Mouse (Mus musculus) embryonic facial prominence, embryonic 13.5 days (tissue): Measurements from ENCODE around the gene Igfbp3. TPM values are rescaled to one million over a fixed set of nuclear protein-coding genes. Genes with fewer than 3 reads are reported as not detected.

ENCODE experiments used
- ATAC-seq: fragments of 200-750 bp; cut with Nextera tagmentation; 2 replicates; pipeline ENCODE4 v1.8.0; 2017; ENCODE audit warnings: low read depth; ENCODE audit not compliant: insufficient number of reproducible peaks, insufficient read depth, low FRiP score, low TSS enrichment
- H3K27ac ChIP-seq: fragments of 300-500 bp; sonication (generic); 2 replicates; pipeline ENCODE4 v1.5.1; 2015; ENCODE audit warnings: moderate library complexity, mild to moderate bottlenecking, inconsistent platforms
- H3K27me3 ChIP-seq: fragments of 300-500 bp; sonication (generic); 2 replicates; pipeline ENCODE4 v1.6.1; 2015; ENCODE audit warnings: mild to moderate bottlenecking, inconsistent platforms
- H3K36me3 ChIP-seq: fragments of 300-500 bp; sonication (generic); 2 replicates; pipeline ENCODE4 v1.6.1; 2015; ENCODE audit warnings: mild to moderate bottlenecking, inconsistent platforms
- H3K4me1 ChIP-seq: fragments of 300-500 bp; sonication (generic); 2 replicates; pipeline ENCODE4 v1.6.1; 2015; ENCODE audit warnings: inconsistent platforms
- H3K4me2 ChIP-seq: fragments of 300-500 bp; sonication (generic); 2 replicates; pipeline ENCODE4 v1.6.1; 2015; ENCODE audit warnings: moderate library complexity, mild to moderate bottlenecking, inconsistent platforms
- H3K4me3 ChIP-seq: fragments of 300-500 bp; sonication (generic); 2 replicates; pipeline ENCODE4 v1.5.1; 2015; ENCODE audit warnings: mild to moderate bottlenecking, inconsistent platforms
- H3K9ac ChIP-seq: fragments of 300-500 bp; sonication (generic); 2 replicates; pipeline ENCODE4 v1.6.1; 2015; ENCODE audit warnings: mild to moderate bottlenecking, inconsistent platforms
- H3K9me3 ChIP-seq: fragments of 300-500 bp; sonication (generic); 2 replicates; pipeline ENCODE4 v1.6.1; 2016; ENCODE audit warnings: inconsistent platforms
- WGBS: fragments of 180-500 bp; shearing (Covaris S2); methylation state at CpG from one replicate; pipeline ENCODE4 v1.1.7; 2015; ENCODE audit warnings: mixed read lengths; 5-methylcytosine and 5-hydroxymethylcytosine counted together
- polyA plus RNA-seq: library from polyadenylated mRNA; unstranded; fragments of >200 nt; fragmentation: Nextera tagmentation; extraction: Ambion mirVana; gene quantifications from 2 replicates; pipeline ENCODE4 v1.2.1, GENCODE M21; 2015

Gene Igfbp3
- polyA plus RNA-seq, 1 experiment from 2014 or later, result 113 TPM

DNA sequence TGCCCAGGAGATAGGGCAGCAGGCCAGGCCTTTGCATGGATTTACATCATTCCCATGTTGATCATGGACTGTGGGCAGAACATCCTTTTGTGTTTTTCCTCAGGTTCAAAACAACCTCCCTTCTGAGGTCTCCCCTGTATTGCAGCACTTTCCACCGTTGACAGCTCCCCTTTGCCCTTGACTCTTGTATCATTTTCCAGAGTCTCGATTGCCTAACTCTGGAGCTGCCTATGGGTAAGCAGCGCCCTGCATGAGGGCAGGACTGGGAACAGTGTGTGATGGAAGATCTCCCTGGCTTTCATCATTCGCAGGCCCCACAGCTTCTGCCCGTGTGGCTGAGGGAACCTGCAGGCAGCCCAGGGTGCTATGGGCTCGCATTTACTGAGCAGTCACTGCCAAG is 21.0 kb downstream of the Igfbp3 start:
- 62% methylated on average over 6 of the region's 6 CpGs for WGBS
- Histone ChIP-seq H3K36me3 (no peaks in the 10 kb centered on the region), H3K9ac (no peak overlapping the region), H3K9me3 (no peaks in the 10 kb centered on the region), H3K4me2 (no peak overlapping the region), H3K27ac (no peak overlapping the region), H3K4me3 (no peak overlapping the region), H3K27me3 (no peaks in the 10 kb centered on the region), H3K4me1 (0 out of 2 replicates have a peak, but pooled peaks cover 4% of the 10 kb centered on the region)
- no peak for ATAC-seq

DNA sequence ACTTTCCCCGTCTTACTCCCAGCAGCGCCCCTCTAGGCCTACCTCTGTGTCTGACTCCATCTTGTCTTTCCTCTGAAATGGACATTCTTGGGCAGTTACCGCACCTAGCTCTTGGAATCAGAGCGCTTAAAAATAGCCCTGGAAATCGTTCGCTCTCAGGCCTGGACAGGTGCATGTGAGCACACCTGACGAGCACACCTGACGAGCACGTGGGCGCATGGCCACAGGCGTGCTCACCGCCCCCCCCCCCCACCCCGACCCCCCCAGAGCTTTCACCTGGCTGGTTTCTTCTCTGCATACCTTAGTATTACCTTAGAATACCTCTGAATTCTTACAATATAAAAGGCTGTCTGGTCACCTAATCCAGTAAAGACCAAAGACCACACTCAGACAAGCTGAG is 25.3 kb downstream of the Igfbp3 start, which contains the start of gene Gm11985:
Gm11985 (minus strand) TSS at position 101 of the 400 bp plus-strand sequence.
- ATAC-seq, result no peak
- no peaks in the 10 kb centered on the region for H3K27me3 ChIP-seq
- no peak within 1 kb of the TSS for H3K4me3 ChIP-seq
- H3K27ac ChIP-seq, result no peak within 1 kb of the TSS
- H3K9ac ChIP-seq, result no peak within 1 kb of the TSS
- H3K9me3 ChIP-seq, result no peaks in the 10 kb centered on the region
- peaks cover 8% of the 10 kb centered on the region; the same call in 1 of the 2 replicates for H3K4me1 ChIP-seq
- no peaks in the 10 kb centered on the region for H3K36me3 ChIP-seq
- H3K4me2 ChIP-seq, result no peak within 1 kb of the TSS
- WGBS, result 79% methylated on average over 13 of the region's 13 CpGs

DNA sequence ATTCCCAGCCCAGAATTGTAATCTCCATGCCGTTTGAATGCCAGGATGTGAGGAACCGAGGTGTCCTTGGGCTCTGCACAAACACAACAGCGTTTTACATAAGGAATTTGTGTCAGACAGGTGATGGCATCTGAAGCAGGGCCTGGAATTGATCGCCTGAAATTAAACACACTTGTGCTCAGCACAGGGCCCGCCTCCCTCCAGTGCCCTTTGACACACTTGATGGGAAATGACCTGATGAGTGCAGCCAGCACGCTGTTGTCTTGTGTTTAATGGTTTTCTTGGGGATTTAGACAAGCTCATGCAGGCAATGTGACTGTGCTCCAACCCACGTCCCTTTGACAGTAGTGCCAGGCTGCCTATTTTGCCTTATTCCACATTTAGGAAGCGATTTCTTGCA is 26.3 kb downstream of the Igfbp3 start:
- H3K4me3 ChIP-seq, result no peak overlapping the region
- ATAC-seq, result no peak
- no peaks in the 10 kb centered on the region for H3K36me3 ChIP-seq
- no peaks in the 10 kb centered on the region for H3K9me3 ChIP-seq
- H3K9ac ChIP-seq, result no peak overlapping the region
- no peaks in the 10 kb centered on the region for H3K27me3 ChIP-seq
- WGBS, result 28% methylated on average over 8 of the region's 8 CpGs
- H3K27ac ChIP-seq, result no peak overlapping the region
- no peak overlapping the region for H3K4me2 ChIP-seq
- peaks cover 8% of the 10 kb centered on the region; the same call in 1 of the 2 replicates for H3K4me1 ChIP-seq

DNA sequence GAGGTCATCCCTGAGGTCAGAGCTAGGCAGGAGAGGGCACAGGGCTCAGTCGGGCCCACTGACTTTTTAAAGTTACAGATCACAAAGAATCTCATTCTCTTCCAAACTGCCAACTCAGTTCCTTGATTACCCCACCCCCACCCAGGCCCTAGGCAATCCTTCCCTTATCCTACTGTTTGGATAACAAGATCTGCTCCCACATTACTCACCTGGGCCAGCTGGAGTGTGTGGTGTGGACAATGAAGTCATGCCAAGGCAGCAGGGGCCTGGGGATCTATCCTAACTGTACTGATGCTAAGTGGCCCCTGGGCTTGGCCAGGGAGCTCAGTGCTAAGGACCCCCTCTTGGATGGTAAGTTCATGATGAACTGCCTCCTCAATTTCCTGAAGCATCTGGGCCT is 29.3 kb downstream of the Igfbp3 start:
- no peak overlapping the region for H3K27ac ChIP-seq
- no peak overlapping the region for H3K4me3 ChIP-seq
- H3K4me1 ChIP-seq, result peaks cover 8% of the 10 kb centered on the region; the same call in 1 of the 2 replicates
- ATAC-seq, result no peak
- H3K4me2 ChIP-seq, result no peak overlapping the region
- 15% methylated on average over 1 of the region's 1 CpGs for WGBS
- H3K27me3 ChIP-seq, result no peaks in the 10 kb centered on the region
- no peaks in the 10 kb centered on the region for H3K36me3 ChIP-seq
- no peak overlapping the region for H3K9ac ChIP-seq
- no peaks in the 10 kb centered on the region for H3K9me3 ChIP-seq

DNA sequence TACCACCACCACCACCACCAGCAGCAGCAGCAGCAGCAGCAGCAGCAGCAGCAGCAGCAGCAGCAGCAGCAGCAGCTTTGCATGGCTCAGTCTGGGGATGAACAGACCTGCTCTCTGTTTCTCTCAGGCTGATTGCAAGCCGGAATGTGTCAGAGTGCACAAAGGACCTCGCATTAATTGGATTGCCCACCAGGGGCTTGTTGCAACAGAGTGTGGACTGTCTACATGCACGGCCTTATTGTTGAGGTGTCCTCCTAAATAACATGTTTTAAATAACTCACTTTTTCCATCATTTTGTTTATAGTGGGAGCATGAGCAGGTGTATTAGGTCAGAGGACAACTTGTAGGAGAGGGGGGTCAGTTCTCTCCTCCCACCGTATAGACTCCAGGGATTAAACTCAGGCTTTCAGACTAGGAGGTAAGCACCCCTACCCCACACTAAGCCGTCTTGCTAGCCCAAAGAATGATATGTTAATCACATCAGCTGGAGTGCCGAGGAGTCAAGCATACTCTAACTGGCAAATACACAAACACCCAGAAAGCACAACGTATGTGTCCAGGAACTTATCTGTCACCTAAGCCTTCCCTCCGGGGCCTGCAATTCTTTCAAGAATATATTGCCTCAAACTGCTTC is 31.2 kb downstream of the Igfbp3 start:
- no peak overlapping the region for H3K4me3 ChIP-seq
- no peak overlapping the region for H3K4me2 ChIP-seq
- no peak overlapping the region for H3K27ac ChIP-seq
- no peaks in the 10 kb centered on the region for H3K36me3 ChIP-seq
- no peak for ATAC-seq
- no peaks in the 10 kb centered on the region for H3K9me3 ChIP-seq
- 36% methylated on average over 8 of the region's 8 CpGs for WGBS
- H3K27me3 ChIP-seq, result no peaks in the 10 kb centered on the region
- no peak overlapping the region for H3K9ac ChIP-seq
- peaks cover 9% of the 10 kb centered on the region; the same call in 1 of the 2 replicates for H3K4me1 ChIP-seq

DNA sequence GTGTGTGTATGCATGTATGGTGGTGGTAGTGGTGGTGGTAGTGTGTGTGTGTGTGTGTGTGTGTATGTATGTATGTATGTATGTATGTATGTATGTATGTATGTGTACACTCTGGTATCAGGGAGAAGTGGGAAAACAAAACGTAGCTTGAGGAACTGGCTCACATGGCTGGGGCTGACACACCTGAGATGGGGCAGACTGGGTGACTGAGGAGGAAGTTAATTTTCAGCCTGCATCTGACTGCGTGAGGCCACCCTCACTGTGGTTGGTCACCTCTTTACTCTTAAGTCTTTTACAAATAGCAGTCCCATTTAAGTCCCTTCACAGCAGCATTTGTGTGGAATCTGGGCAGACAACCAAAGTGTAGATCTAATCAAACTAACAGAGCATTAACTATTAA is 34.4 kb downstream of the Igfbp3 start:
- WGBS, result 87% methylated on average over 2 of the region's 2 CpGs
- no peak for ATAC-seq
- no peak overlapping the region for H3K9ac ChIP-seq

DNA sequence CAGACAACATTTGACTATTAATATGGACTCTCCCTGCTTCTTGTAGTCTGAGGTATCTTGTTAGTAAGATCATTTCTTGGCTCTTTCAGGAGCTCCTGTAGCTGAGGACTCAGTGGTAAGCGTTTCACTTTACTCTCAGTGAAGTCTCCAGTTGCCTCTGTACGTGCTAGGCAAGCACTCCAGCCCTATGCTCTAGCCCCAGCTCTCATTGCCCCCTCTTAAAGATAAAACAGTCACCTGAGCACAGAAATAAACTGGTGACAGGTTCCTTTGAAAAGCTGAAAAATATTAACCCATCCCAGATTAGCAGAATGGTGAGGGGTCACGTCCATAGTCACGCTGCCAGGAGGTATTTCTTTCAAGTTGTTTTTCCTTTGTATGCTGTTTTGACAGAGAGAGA is 35.0 kb downstream of the Igfbp3 start:
- peaks cover 8% of the 10 kb centered on the region for H3K4me1 ChIP-seq
- H3K9ac ChIP-seq, result no peak overlapping the region
- no peak overlapping the region for H3K4me2 ChIP-seq
- no peak for ATAC-seq
- no peaks in the 10 kb centered on the region for H3K9me3 ChIP-seq
- H3K27ac ChIP-seq, result no peak overlapping the region
- no peak overlapping the region for H3K4me3 ChIP-seq
- 74% methylated on average over 4 of the region's 4 CpGs for WGBS
- H3K27me3 ChIP-seq, result no peaks in the 10 kb centered on the region
- H3K36me3 ChIP-seq, result no peaks in the 10 kb centered on the region

More for the DNA sequence above, 34.4 kb downstream of the Igfbp3 start:
- Histone ChIP-seq H3K4me1 (peaks cover 8% of the 10 kb centered on the region), H3K27ac (no peak overlapping the region), H3K36me3 (no peaks in the 10 kb centered on the region), H3K4me3 (no peak overlapping the region), H3K9me3 (no peaks in the 10 kb centered on the region), H3K27me3 (no peaks in the 10 kb centered on the region), H3K4me2 (no peak overlapping the region)

DNA sequence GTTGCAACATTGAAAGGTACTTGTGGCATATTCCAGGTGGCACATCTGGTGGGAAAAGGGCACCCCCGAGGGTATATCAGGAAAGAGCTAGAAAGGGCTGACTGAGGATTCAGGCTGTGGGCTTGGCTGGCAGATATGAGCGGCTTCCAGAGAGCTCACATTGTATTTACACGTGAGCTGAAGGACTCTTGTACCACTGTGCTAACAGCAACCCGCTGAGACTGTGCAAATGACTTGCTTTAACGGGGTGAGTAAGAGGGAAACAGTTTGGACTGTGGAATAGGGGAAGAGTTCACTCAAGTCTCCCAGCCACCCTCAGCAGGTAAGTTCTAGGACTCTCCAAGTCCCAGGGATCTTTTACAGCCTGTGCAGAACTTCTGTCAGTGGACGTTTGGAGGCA is 40.1 kb downstream of the Igfbp3 start:
- no peak overlapping the region for H3K27ac ChIP-seq
- peaks cover 8% of the 10 kb centered on the region for H3K4me1 ChIP-seq
- no peak for ATAC-seq
- no peak overlapping the region for H3K9ac ChIP-seq
- H3K4me2 ChIP-seq, result no peak overlapping the region
- no peaks in the 10 kb centered on the region for H3K27me3 ChIP-seq
- 79% methylated on average over 6 of the region's 6 CpGs for WGBS
- H3K9me3 ChIP-seq, result no peaks in the 10 kb centered on the region
- H3K36me3 ChIP-seq, result no peaks in the 10 kb centered on the region
- no peak overlapping the region for H3K4me3 ChIP-seq

DNA sequence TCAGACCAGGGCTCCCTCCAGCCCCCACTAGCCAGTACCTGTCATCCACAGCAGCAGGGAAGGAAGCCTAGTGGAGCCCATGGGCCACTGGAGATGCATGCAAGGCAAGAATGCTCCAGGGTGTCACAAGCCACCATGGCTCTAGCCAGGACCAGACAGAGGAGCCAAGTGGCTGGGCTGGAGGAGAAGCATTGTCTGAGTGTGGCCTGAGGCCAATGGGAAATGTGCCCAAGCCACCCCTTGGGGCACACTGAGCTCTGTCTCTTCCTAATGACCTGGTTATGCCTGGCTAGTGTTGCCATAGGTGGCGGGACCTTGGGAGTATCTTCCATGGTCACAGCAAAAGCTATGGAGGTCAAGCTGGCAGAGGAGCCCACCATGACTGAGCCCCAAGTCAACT is 44.1 kb downstream of the Igfbp3 start:
- ATAC-seq, result no peak
- no peak overlapping the region for H3K4me3 ChIP-seq
- H3K4me1 ChIP-seq, result no peaks in the 10 kb centered on the region
- no peaks in the 10 kb centered on the region for H3K36me3 ChIP-seq
- H3K9ac ChIP-seq, result no peak overlapping the region
- 88% methylated on average over 1 of the region's 1 CpGs for WGBS
- no peak overlapping the region for H3K4me2 ChIP-seq
- H3K27me3 ChIP-seq, result no peaks in the 10 kb centered on the region
- no peak overlapping the region for H3K27ac ChIP-seq
- H3K9me3 ChIP-seq, result no peaks in the 10 kb centered on the region

DNA sequence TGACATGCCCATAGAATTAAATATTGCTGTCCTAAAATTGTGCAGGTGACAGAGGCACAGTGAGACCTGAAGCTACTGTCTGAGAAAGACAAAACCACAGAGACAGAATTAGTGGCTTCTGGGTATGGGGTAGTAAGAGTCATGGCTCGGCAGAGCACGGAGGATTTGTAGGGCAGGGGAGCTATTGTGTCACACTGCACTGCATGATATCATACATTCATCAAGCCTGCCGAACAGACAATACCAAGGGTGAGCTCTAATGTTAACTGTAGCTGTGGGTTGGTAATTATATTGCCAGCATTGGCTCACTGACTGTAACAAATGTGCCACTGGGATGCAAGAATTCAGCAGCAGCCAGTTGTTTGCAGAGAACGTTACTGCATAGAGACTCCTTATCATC is 49.3 kb downstream of the Igfbp3 start:
- Histone ChIP-seq H3K4me1 (peaks cover 5% of the 10 kb centered on the region; the same call in 1 of the 2 replicates), H3K36me3 (no peaks in the 10 kb centered on the region), H3K9ac (no peak overlapping the region), H3K4me3 (no peak overlapping the region), H3K27ac (no peak overlapping the region), H3K4me2 (no peak overlapping the region), H3K27me3 (no peaks in the 10 kb centered on the region), H3K9me3 (no peaks in the 10 kb centered on the region)
- no peak for ATAC-seq
- WGBS, result 82% methylated on average over 4 of the region's 4 CpGs

DNA sequence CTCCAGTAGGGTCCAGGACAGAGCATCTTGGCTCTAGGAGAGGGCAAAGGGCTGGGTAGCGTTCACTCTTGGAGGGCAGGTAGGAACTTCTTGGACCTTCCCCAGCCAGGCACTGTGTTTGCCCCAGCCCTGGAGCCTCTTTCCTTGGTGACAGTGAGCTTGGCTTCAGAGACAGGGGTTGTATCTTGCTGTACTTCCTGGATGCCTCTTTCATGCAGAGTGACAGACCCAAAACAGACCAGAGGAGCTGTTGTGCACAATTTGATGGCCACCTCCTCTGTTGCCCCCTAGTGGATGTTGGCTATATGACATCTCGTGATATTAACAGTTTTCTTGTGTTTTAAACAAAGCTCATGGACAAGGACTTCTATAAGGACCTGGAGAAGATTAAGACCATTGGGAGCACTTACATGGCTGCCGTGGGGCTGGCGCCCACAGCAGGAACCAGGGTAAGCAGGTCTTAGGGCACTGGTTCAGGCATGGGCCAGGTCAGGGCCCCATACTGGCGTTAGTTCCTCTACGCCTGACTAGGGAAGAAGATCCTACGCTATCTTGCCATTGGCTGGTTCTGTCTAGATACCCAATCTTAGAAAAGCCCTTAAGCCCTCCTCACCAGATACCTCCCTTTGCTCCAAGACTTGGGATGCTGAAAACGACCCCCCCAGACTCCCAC is 52.1 kb downstream of the Igfbp3 start:
- H3K4me1 ChIP-seq, result peaks cover 5% of the 10 kb centered on the region; the same call in 1 of the 2 replicates
- no peak overlapping the region for H3K9ac ChIP-seq
- H3K27me3 ChIP-seq, result no peaks in the 10 kb centered on the region
- WGBS, result 74% methylated on average over 8 of the region's 8 CpGs
- H3K4me3 ChIP-seq, result no peak overlapping the region
- no peaks in the 10 kb centered on the region for H3K36me3 ChIP-seq
- H3K4me2 ChIP-seq, result no peak overlapping the region
- H3K9me3 ChIP-seq, result no peaks in the 10 kb centered on the region
- ATAC-seq, result 0 out of 2 replicates have a peak, but pooled peaks have one; percentile 26
- no peak overlapping the region for H3K27ac ChIP-seq

DNA sequence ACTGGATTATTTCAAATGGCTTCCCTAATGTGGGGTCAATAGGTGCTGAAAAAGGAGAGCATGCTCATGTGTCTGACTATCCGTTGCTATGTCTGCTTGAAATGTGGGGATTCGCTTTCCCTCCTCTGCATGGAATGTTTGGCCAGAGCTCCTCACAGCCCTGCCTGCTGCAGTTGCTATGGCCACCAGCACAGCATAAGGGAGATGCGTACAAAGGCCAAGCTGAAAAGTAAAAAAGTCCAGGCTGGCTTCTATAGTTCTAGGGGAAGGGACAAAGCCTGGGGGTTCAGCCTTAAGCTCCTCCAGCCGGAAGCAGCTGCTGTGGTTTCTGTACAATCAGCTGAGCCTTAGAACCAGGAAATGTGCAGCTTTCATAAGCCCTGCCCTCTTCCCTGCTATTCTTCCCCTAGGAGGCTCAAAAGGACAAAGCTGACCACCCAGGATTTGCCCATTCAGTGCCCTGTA is 53.1 kb downstream of the Igfbp3 start:
- no peak for ATAC-seq
- Histone ChIP-seq H3K27ac (peak overlapping the region; percentile 44; the same call in 1 of the 2 replicates), H3K4me3 (no peak overlapping the region), H3K9me3 (no peaks in the 10 kb centered on the region), H3K4me2 (no peak overlapping the region), H3K4me1 (peaks cover 5% of the 10 kb centered on the region; the same call in 1 of the 2 replicates), H3K27me3 (no peaks in the 10 kb centered on the region), H3K9ac (no peak overlapping the region), H3K36me3 (no peaks in the 10 kb centered on the region)
- WGBS, result 70% methylated on average over 4 of the region's 4 CpGs
